Mouse (Mus musculus) stomach, embryonic 15.5 days (tissue): ENCODE results near the gene Sesn1. TPM values are rescaled to one million over a fixed set of nuclear protein-coding genes. Genes with fewer than 3 reads are reported as not detected.
"Not testable (repeated sequence)": the region's sequence is repeated elsewhere in the genome, so short reads cannot be mapped to it uniquely, and the experiment has no call there.

Source experiments
- ATAC-seq: fragments of 200-750 bp; cut with Nextera tagmentation; 2 replicates; pipeline ENCODE4 v1.8.0; 2017; ENCODE audit warnings: low read depth, moderate number of reproducible peaks, moderate TSS enrichment; ENCODE audit not compliant: insufficient read depth, low FRiP score
- H3K27ac ChIP-seq: fragments of 300-500 bp; sonication (generic); 2 replicates; pipeline ENCODE4 v1.5.1; 2015; ENCODE audit warnings: mild to moderate bottlenecking, inconsistent platforms
- H3K27me3 ChIP-seq: fragments of 300-500 bp; sonication (generic); replicated peaks from 2 replicates; pipeline ENCODE4 v1.6.1; 2015; ENCODE audit warnings: inconsistent platforms
- H3K36me3 ChIP-seq: fragments of 300-500 bp; sonication (generic); 2 replicates; pipeline ENCODE4 v1.6.1; 2015; ENCODE audit warnings: inconsistent platforms
- H3K4me1 ChIP-seq: fragments of 300-500 bp; sonication (generic); 2 replicates; pipeline ENCODE4 v1.6.1; 2015; ENCODE audit warnings: inconsistent platforms
- H3K4me2 ChIP-seq: fragments of 300-500 bp; sonication (generic); 2 replicates; pipeline ENCODE4 v1.6.1; 2015; ENCODE audit warnings: mild to moderate bottlenecking, inconsistent platforms
- H3K4me3 ChIP-seq: fragments of 300-500 bp; sonication (generic); replicated peaks from 2 replicates; pipeline ENCODE4 v1.5.1; 2015; ENCODE audit warnings: inconsistent platforms
- H3K9ac ChIP-seq: fragments of 300-500 bp; sonication (generic); 2 replicates; pipeline ENCODE4 v1.6.1; 2015; ENCODE audit warnings: inconsistent platforms
- H3K9me3 ChIP-seq: fragments of 300-500 bp; sonication (generic); 2 replicates; pipeline ENCODE4 v1.6.1; 2016; ENCODE audit warnings: inconsistent platforms
- WGBS: fragments of 180-500 bp; shearing (Covaris S2); methylation state at CpG from one replicate; pipeline ENCODE4 v1.1.7; 2015; 5-methylcytosine and 5-hydroxymethylcytosine counted together
- polyA plus RNA-seq: library from polyadenylated mRNA; unstranded; fragments of >200 nt; fragmentation: Nextera tagmentation; extraction: Ambion mirVana; gene quantifications from 2 replicates; pipeline ENCODE4 v1.2.1, GENCODE M21; 2015

Sesn1 gene
- polyA plus RNA-seq, 1 experiment from 2014 or later, result 33.3 TPM

DNA sequence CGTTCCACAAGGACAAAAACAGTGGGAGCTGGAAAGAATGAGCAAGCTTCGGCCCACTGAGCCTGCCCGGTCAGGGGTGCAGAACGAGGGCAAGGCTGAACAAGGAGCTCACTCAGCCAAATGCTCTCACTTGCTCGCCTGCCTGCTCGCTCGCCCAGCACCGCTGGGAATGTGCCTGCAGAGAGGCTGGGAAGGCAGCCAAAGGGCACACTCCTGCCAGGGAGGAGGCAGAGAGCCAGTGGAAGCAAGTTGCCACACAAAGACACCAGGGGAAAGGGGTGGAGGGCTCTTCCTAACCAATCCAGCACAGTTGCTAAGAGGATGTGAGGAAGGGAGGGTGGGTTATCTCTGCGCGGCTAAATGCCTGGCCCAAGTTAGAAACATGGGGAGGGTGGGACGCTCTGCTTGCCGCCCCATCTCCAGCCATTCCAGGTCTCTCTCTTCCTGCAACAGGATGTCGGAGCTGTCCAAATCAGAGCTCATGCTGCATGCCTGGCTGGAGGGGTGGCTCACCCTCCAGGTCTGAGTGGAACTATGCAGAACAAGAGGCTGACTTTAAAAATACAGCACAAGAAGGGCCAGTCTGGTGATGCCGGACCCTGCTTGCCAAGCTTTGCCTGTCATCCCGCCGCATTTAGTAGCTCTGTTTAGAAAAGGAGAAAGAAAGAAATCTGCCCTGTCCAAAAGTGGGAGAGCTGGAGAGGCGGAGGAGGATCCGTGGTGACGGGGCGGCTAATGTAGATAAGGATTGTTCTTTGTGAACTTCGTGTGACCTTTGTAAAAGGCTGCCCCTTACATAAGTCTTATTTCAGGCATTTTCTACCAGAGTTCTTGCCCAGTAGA is 125.1 kb downstream of the Sesn1 start:
- H3K4me3 ChIP-seq, result no peak overlapping the region
- no peak overlapping the region for H3K9ac ChIP-seq
- ATAC-seq, result peak; percentile 60; the same call in 1 of the 2 replicates
- no peaks in the 10 kb centered on the region for H3K27me3 ChIP-seq
- 15% methylated on average over 21 of the region's 21 CpGs for WGBS
- H3K27ac ChIP-seq, result peak overlapping the region; percentile 51
- H3K9me3 ChIP-seq, result no peaks in the 10 kb centered on the region
- peak overlapping the region; percentile 47 for H3K4me2 ChIP-seq
- peaks cover 15% of the 10 kb centered on the region for H3K4me1 ChIP-seq
- no peaks in the 10 kb centered on the region for H3K36me3 ChIP-seq

DNA sequence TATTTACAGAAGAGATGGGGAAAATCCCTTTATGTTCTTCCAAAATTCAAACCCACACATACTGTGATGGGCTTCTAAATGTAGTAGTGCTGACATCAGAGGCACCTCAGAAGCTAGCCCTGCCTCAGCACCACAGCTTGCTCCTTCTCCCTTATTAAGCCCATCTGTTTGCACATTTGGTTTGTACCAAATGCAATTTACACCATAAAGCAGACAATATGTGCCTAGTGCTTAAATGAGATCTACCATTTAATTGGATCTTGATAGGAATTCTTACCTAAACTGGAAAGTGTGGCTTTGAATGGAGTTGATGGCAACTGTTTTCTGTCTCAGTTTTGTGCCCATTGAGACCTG is 125.7 kb downstream of the Sesn1 start:
- peaks cover 15% of the 10 kb centered on the region for H3K4me1 ChIP-seq
- H3K4me3 ChIP-seq, result no peak overlapping the region
- H3K27me3 ChIP-seq, result no peaks in the 10 kb centered on the region
- ATAC-seq, result no peak
- no peaks in the 10 kb centered on the region for H3K36me3 ChIP-seq
- H3K9me3 ChIP-seq, result no peaks in the 10 kb centered on the region
- H3K4me2 ChIP-seq, result no peak overlapping the region
- peak overlapping the region; percentile 51; the same call in 1 of the 2 replicates for H3K27ac ChIP-seq
- no peak overlapping the region for H3K9ac ChIP-seq

DNA sequence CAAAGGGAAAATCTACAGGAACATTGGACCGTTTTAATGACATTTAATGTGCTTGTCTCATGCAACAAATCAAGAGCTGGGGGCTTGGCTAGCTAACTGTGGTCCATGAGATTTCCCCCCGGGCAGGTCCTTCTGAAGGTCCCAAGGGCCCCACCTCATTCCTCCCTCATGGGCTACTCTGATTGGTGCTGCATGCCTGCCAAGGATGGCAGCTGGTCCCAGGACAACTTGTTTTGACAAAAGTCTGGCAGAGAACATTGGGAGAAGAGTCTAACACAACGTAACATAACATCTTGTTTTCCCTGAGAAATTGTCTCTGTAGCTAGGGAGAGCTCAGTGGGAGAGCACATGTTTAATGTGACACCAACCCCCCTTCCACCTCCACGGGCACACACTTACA is 126.4 kb downstream of the Sesn1 start:
- Histone ChIP-seq H3K9me3 (no peaks in the 10 kb centered on the region), H3K4me1 (peaks cover 15% of the 10 kb centered on the region), H3K4me3 (no peak overlapping the region), H3K4me2 (no peak overlapping the region), H3K36me3 (no peaks in the 10 kb centered on the region), H3K9ac (no peak overlapping the region), H3K27me3 (no peaks in the 10 kb centered on the region), H3K27ac (no peak overlapping the region)
- no peak for ATAC-seq
- 48% methylated on average over 4 of the region's 4 CpGs for WGBS

DNA sequence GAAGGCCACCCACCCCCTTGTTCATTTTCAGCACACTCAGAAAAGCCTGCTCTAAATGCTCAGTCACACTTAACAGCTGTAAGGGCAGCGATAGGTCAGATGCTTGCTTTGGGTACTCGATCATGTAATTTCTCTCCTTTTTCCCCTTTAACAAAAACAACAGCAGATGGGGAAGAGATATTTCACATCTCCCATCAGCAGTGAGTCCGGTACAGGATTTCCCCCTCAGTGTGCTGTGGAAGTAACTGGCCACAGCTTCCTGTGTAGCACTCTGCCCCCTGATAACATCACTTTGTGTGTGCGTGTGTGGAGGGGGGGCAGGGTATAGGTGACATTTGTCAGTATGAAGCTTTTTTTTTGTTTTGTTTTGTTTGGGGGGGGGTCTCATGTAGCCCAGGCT is 127.4 kb downstream of the Sesn1 start:
- Histone ChIP-seq H3K4me1 (peaks cover 15% of the 10 kb centered on the region), H3K27ac (no peak overlapping the region)

DNA sequence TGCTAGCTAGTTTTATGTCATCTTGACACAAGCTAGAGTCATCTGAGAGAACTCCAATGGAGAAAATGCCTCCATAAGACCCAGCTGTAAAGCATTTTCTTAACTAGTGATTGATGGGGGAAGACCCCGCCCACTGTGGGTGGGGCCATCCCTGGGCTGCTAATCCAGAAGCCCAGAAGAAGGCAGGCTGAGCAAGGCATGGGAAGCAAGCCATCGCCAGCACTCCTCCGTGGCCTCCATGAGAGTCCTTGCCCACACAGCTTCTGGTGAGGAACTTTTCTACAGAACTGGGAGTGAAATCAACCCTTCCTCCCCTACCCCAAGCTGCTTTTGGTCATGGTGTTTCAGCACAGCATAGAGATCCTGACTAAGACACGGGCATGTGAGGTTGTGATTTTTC is 129.4 kb downstream of the Sesn1 start:
- no peaks in the 10 kb centered on the region for H3K9me3 ChIP-seq
- no peak overlapping the region for H3K9ac ChIP-seq
- WGBS, result 61% methylated on average over 4 of the region's 4 CpGs
- H3K4me1 ChIP-seq, result peaks cover 15% of the 10 kb centered on the region
- no peaks in the 10 kb centered on the region for H3K36me3 ChIP-seq
- no peak for ATAC-seq
- no peak overlapping the region for H3K27ac ChIP-seq
- no peak overlapping the region for H3K4me3 ChIP-seq
- H3K27me3 ChIP-seq, result no peaks in the 10 kb centered on the region
- no peak overlapping the region for H3K4me2 ChIP-seq

More for the DNA sequence above, 127.4 kb downstream of the Sesn1 start:
- H3K9me3 ChIP-seq, result no peaks in the 10 kb centered on the region
- no peak overlapping the region for H3K9ac ChIP-seq
- no peak for ATAC-seq
- H3K36me3 ChIP-seq, result no peaks in the 10 kb centered on the region
- H3K4me3 ChIP-seq, result no peak overlapping the region
- no peaks in the 10 kb centered on the region for H3K27me3 ChIP-seq
- WGBS, result 38% methylated on average over 4 of the region's 4 CpGs
- H3K4me2 ChIP-seq, result no peak overlapping the region

DNA sequence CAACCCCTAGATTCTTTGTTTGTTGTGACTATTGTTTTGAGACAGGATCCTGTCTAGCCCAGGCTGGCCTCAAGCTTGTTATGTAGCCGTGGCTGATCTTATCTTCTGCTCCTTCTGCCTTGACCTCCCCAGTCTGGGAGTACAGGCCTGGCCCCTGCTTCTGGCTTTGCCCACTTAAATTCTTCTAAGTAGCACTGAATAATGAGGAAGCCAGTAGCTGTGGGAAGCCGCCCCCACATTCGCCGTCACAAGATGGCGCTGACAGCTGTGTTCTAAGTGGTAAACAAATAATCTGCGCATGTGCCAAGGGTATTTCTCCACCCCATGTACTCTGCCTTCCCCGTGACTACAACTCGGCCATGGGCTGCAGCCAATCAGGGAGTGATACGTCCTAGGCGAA is 142.6 kb downstream of the Sesn1 start:
- WGBS, result 88% methylated on average over 10 of the region's 10 CpGs
- H3K27ac ChIP-seq, H3K4me3 ChIP-seq, H3K4me2 ChIP-seq, H3K4me1 ChIP-seq, H3K9ac ChIP-seq, H3K9me3 ChIP-seq, ATAC-seq, H3K36me3 ChIP-seq, H3K27me3 ChIP-seq: not testable (repeated sequence)

DNA sequence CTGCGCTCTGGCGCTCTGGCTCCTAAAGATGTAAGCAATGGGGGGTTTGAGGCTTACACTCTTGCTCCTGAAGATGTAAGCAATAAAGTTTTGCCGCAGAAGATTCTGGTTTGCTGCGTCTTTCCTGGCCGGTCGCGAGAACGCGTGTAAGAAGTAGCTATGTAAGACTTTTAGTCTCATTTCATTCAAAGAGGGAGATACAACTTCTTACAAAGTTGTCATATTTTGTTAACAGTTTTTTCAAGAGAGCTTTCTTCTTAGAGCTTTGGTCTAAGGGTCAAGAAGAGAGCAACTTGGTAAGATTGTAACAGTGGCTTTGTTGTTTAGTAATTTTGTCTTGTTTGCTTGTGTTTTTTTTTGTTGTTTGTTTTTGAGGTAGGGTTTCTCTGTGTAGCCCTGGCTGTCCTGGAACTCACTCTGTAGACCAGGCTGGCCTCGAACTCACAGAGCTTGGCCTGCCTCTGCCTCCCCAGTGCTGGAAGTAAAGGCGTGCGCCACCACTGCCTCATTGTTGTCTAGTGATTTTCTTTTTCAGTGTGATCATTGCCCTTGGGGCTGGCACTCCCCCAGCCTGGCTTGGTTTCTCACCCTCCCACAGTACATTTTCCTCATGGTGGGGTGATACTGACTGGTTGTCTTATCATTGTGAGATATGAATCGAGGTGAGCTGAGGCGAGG is 143.3 kb downstream of the Sesn1 start:
- no peak for ATAC-seq
- H3K4me1 ChIP-seq, result no peaks in the 10 kb centered on the region
- H3K9ac ChIP-seq, result no peak overlapping the region
- H3K27ac ChIP-seq, result no peak overlapping the region
- no peak overlapping the region for H3K4me3 ChIP-seq
- 87% methylated on average over 14 of the region's 14 CpGs for WGBS
- H3K36me3 ChIP-seq, result no peaks in the 10 kb centered on the region
- no peak overlapping the region for H3K4me2 ChIP-seq
- no peaks in the 10 kb centered on the region for H3K9me3 ChIP-seq
- no peaks in the 10 kb centered on the region for H3K27me3 ChIP-seq

DNA sequence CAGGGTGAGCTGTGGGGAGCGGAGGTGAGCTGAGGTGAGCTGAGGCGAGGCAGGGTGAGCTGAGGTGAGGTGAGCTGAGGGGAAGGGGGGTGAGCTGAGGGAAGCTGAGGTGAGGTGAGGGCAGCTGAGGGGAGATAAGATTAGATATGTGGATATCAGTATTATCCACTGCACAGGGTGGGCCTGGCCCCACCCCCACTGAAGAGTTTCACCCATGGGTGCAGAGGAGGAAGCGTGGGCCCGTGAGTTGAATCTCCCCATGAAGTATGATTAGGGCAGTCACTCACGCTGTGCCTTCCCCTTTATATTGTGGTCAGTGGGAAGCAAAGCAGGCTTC is 143.8 kb downstream of the Sesn1 start:
- no peaks in the 10 kb centered on the region for H3K36me3 ChIP-seq
- H3K4me3 ChIP-seq, result no peak overlapping the region
- no peak overlapping the region for H3K9ac ChIP-seq
- no peaks in the 10 kb centered on the region for H3K9me3 ChIP-seq
- no peaks in the 10 kb centered on the region for H3K27me3 ChIP-seq
- no peak overlapping the region for H3K27ac ChIP-seq
- 91% methylated on average over 5 of the region's 5 CpGs for WGBS
- no peaks in the 10 kb centered on the region for H3K4me1 ChIP-seq
- no peak for ATAC-seq
- no peak overlapping the region for H3K4me2 ChIP-seq

DNA sequence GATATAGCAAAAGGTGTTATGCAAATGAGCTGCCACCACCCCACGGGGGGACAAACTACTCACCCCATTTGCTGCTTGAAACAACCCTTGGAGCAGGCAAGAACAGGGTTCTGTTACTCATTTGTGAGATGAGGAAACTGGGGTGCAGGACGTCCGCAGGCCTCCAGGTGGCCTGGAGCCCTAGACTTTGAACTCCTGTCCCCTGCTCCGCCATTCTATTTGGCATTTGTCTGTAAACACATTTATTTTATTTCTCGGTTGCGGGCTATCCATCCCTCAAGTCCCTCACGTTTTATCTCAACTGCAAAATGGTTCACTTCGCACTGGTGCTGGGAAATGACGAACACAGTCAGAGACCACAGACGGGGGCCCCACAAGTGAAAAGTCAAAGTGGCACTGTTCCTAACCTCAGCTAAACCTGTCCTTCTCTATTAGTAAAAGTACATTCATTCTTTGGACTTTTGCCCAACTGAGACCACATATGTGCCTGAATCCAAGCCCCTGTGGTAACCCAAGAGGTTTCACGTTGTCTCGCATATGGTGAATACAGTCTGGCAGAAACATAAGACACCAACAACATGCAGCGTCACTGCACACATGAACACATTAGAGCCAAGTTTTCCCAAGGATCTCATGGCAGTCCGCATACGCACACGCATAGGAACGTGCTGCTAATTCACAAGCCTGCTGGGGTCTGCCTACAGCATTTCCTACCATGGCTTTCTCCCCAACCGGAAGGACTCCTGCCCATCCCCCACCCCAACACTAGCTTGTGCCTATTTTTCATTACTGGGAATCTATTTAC is 147.9 kb downstream of the Sesn1 start:
- Histone ChIP-seq H3K9ac (no peak overlapping the region), H3K27me3 (no peaks in the 10 kb centered on the region), H3K4me1 (no peaks in the 10 kb centered on the region), H3K4me2 (no peak overlapping the region), H3K27ac (no peak overlapping the region), H3K9me3 (no peaks in the 10 kb centered on the region), H3K36me3 (no peaks in the 10 kb centered on the region), H3K4me3 (no peak overlapping the region)
- no peak for ATAC-seq
- WGBS, result 84% methylated on average over 18 of the region's 18 CpGs

Other genes starting within 250 kb of the Sesn1 start
- 0.96 and 1.0 TPM in 2 replicates for gene Ccdc162, start 93.3 kb upstream of the Sesn1 start, polyA plus RNA-seq
- gene Cep57l1, start 64 bp upstream of the Sesn1 start, polyA plus RNA-seq, result 21.2 and 22.1 TPM in 2 replicates
- gene Armc2, start 208.5 kb downstream of the Sesn1 start, polyA plus RNA-seq, result 2.0 TPM in 2 replicates